Mouse (Mus musculus) heart, embryonic 13.5 days (tissue): ENCODE measurements around the gene Myo1d. TPM values are rescaled to one million over a fixed set of nuclear protein-coding genes. Genes with fewer than 3 reads are reported as not detected.

Source experiments
- ATAC-seq: fragments of 200-750 bp; cut with Nextera tagmentation; 2 replicates; pipeline ENCODE4 v1.8.0; 2017; ENCODE audit warnings: moderate TSS enrichment; ENCODE audit not compliant: insufficient number of reproducible peaks, low FRiP score, low TSS enrichment; ENCODE audit errors: extremely low read depth
- H3K27ac ChIP-seq: fragments of 300-500 bp; sonication (generic); replicated peaks from 2 replicates; pipeline ENCODE4 v1.5.1; 2015; ENCODE audit warnings: moderate library complexity, mild to moderate bottlenecking, inconsistent platforms
- H3K27me3 ChIP-seq: fragments of 300-500 bp; sonication (generic); replicated peaks from 2 replicates; pipeline ENCODE4 v1.6.1; 2015; ENCODE audit warnings: mild to moderate bottlenecking, inconsistent platforms
- H3K36me3 ChIP-seq: fragments of 300-500 bp; sonication (generic); 2 replicates; pipeline ENCODE4 v1.6.1; 2015; ENCODE audit warnings: mild to moderate bottlenecking, inconsistent platforms
- H3K4me1 ChIP-seq: fragments of 300-500 bp; sonication (generic); 2 replicates; pipeline ENCODE4 v1.6.1; 2015; ENCODE audit warnings: inconsistent platforms
- H3K4me2 ChIP-seq: fragments of 300-500 bp; sonication (generic); 2 replicates; pipeline ENCODE4 v1.6.1; 2015; ENCODE audit warnings: inconsistent platforms, mild to moderate bottlenecking, moderate library complexity
- H3K4me3 ChIP-seq: fragments of 300-500 bp; sonication (generic); 2 replicates; pipeline ENCODE4 v1.5.1; 2015; ENCODE audit warnings: moderate library complexity, mild to moderate bottlenecking, inconsistent platforms
- H3K9ac ChIP-seq: fragments of 300-500 bp; sonication (generic); 2 replicates; pipeline ENCODE4 v1.6.1; 2015; ENCODE audit warnings: inconsistent platforms, mild to moderate bottlenecking, moderate library complexity
- H3K9me3 ChIP-seq: fragments of 300-500 bp; sonication (generic); 2 replicates; pipeline ENCODE4 v1.6.1; 2016; ENCODE audit warnings: inconsistent platforms
- WGBS: fragments of 180-500 bp; shearing (Covaris S2); methylation state at CpG from one replicate; pipeline ENCODE4 v1.1.7; 2015; ENCODE audit warnings: mixed read lengths; 5-methylcytosine and 5-hydroxymethylcytosine counted together
- polyA plus RNA-seq: library from polyadenylated mRNA; unstranded; fragments of >200 nt; fragmentation: Nextera tagmentation; extraction: Ambion mirVana; gene quantifications from 2 replicates; pipeline ENCODE4 v1.2.1, GENCODE M21; 2015

Gene Myo1d
- polyA plus RNA-seq, 1 experiment from 2014 or later: 9.1 TPM

- Histone ChIP-seq H3K27me3 (no peaks in the 10 kb centered on the region), H3K9ac (no peak overlapping the region), H3K4me3 (no peak overlapping the region), H3K9me3 (no peaks in the 10 kb centered on the region), H3K27ac (no peak overlapping the region), H3K4me1 (peaks cover 4% of the 10 kb centered on the region; the same call in 1 of the 2 replicates), H3K36me3 (no peaks in the 10 kb centered on the region), H3K4me2 (no peak overlapping the region)
- no peak for ATAC-seq
Measured at GRCm38 (mm10) chr11:80718036-80718435, 61.8 kb downstream of the Myo1d start.

- no peak overlapping the region for H3K4me3 ChIP-seq
- H3K9me3 ChIP-seq: no peaks in the 10 kb centered on the region
- H3K9ac ChIP-seq: no peak overlapping the region
- H3K36me3 ChIP-seq: no peaks in the 10 kb centered on the region
- peaks cover 8% of the 10 kb centered on the region for H3K4me1 ChIP-seq
- no peaks in the 10 kb centered on the region for H3K27me3 ChIP-seq
- WGBS: 62% methylated on average over 2 of the region's 2 CpGs
- ATAC-seq: no peak
- no peak overlapping the region for H3K4me2 ChIP-seq
- no peak overlapping the region for H3K27ac ChIP-seq
Measured at GRCm38 (mm10) chr11:80715115-80715514, 64.7 kb downstream of the Myo1d start.

- no peak overlapping the region for H3K27ac ChIP-seq
- peaks cover 5% of the 10 kb centered on the region for H3K4me1 ChIP-seq
- ATAC-seq: no peak
Measured at GRCm38 (mm10) chr11:80713705-80714104, 66.1 kb downstream of the Myo1d start.

GRCm38 (mm10) chr11:80712201-80712600 lies 67.6 kb downstream of the Myo1d start:
- 61% methylated on average over 3 of the region's 3 CpGs for WGBS
- Histone ChIP-seq H3K4me3 (no peak overlapping the region), H3K27ac (no peak overlapping the region), H3K4me2 (no peak overlapping the region), H3K4me1 (peaks cover 10% of the 10 kb centered on the region), H3K9ac (no peak overlapping the region), H3K36me3 (no peaks in the 10 kb centered on the region), H3K9me3 (no peaks in the 10 kb centered on the region), H3K27me3 (no peaks in the 10 kb centered on the region)
- ATAC-seq: no peak

More at GRCm38 (mm10) chr11:80713705-80714104, 66.1 kb downstream of the Myo1d start:
- H3K9ac ChIP-seq: no peak overlapping the region
- no peaks in the 10 kb centered on the region for H3K9me3 ChIP-seq
- no peak overlapping the region for H3K4me3 ChIP-seq
- H3K4me2 ChIP-seq: no peak overlapping the region
- H3K27me3 ChIP-seq: no peaks in the 10 kb centered on the region
- WGBS: 59% methylated on average over 1 of the region's 1 CpGs
- no peaks in the 10 kb centered on the region for H3K36me3 ChIP-seq

GRCm38 (mm10) chr11:80711336-80711735 lies 68.5 kb downstream of the Myo1d start:
- 56% methylated on average over 6 of the region's 6 CpGs for WGBS

GRCm38 (mm10) chr11:80700611-80701010 lies 79.2 kb downstream of the Myo1d start:
- no peak for ATAC-seq
- H3K9ac ChIP-seq: no peak overlapping the region
- H3K9me3 ChIP-seq: no peaks in the 10 kb centered on the region
- 50% methylated on average over 4 of the region's 4 CpGs for WGBS
- no peak overlapping the region for H3K4me3 ChIP-seq
- H3K36me3 ChIP-seq: no peaks in the 10 kb centered on the region
- H3K27ac ChIP-seq: no peak overlapping the region
- H3K4me1 ChIP-seq: 0 out of 2 replicates have a peak, but pooled peaks cover 3% of the 10 kb centered on the region
- no peaks in the 10 kb centered on the region for H3K27me3 ChIP-seq
- no peak overlapping the region for H3K4me2 ChIP-seq

More at GRCm38 (mm10) chr11:80711336-80711735, 68.5 kb downstream of the Myo1d start:
- Histone ChIP-seq H3K9me3 (no peaks in the 10 kb centered on the region), H3K4me3 (no peak overlapping the region), H3K4me1 (peaks cover 10% of the 10 kb centered on the region), H3K9ac (no peak overlapping the region), H3K36me3 (no peaks in the 10 kb centered on the region), H3K4me2 (no peak overlapping the region), H3K27me3 (no peaks in the 10 kb centered on the region), H3K27ac (no peak overlapping the region)
- ATAC-seq: no peak

- Histone ChIP-seq H3K4me1 (0 out of 2 replicates have a peak, but pooled peaks cover 3% of the 10 kb centered on the region), H3K9ac (no peak overlapping the region), H3K27me3 (no peaks in the 10 kb centered on the region), H3K4me2 (no peak overlapping the region), H3K9me3 (no peaks in the 10 kb centered on the region), H3K36me3 (no peaks in the 10 kb centered on the region), H3K27ac (no peak overlapping the region), H3K4me3 (no peak overlapping the region)
- 60% methylated on average over 3 of the region's 3 CpGs for WGBS
- ATAC-seq: no peak
Measured at GRCm38 (mm10) chr11:80698721-80699120, 81.1 kb downstream of the Myo1d start.

GRCm38 (mm10) chr11:80696350-80696749 lies 83.5 kb downstream of the Myo1d start:
- Histone ChIP-seq H3K9ac (no peak overlapping the region), H3K4me3 (no peak overlapping the region), H3K27ac (no peak overlapping the region), H3K4me1 (no peaks in the 10 kb centered on the region), H3K36me3 (no peaks in the 10 kb centered on the region), H3K4me2 (no peak overlapping the region), H3K9me3 (no peaks in the 10 kb centered on the region), H3K27me3 (no peaks in the 10 kb centered on the region)
- 8% methylated on average over 4 of the region's 4 CpGs for WGBS
- ATAC-seq: no peak

GRCm38 (mm10) chr11:80684603-80685002 lies 95.2 kb downstream of the Myo1d start:
- no peaks in the 10 kb centered on the region for H3K9me3 ChIP-seq
- peaks cover 9% of the 10 kb centered on the region; the same call in 1 of the 2 replicates for H3K4me1 ChIP-seq
- H3K36me3 ChIP-seq: peaks cover 5% of the 10 kb centered on the region; the same call in 1 of the 2 replicates
- H3K27ac ChIP-seq: no peak overlapping the region
- H3K27me3 ChIP-seq: no peaks in the 10 kb centered on the region
- H3K4me2 ChIP-seq: no peak overlapping the region
- H3K4me3 ChIP-seq: no peak overlapping the region
- H3K9ac ChIP-seq: no peak overlapping the region
- WGBS: 63% methylated on average over 5 of the region's 5 CpGs
- no peak for ATAC-seq

GRCm38 (mm10) chr11:80682745-80683144 lies 97.1 kb downstream of the Myo1d start:
- Histone ChIP-seq H3K27ac (peak overlapping the region; percentile 59), H3K4me2 (no peak overlapping the region)

GRCm38 (mm10) chr11:80673013-80673412 lies 106.8 kb downstream of the Myo1d start:
- no peaks in the 10 kb centered on the region for H3K36me3 ChIP-seq

More at GRCm38 (mm10) chr11:80682745-80683144, 97.1 kb downstream of the Myo1d start:
- Histone ChIP-seq H3K9ac (no peak overlapping the region), H3K4me3 (no peak overlapping the region), H3K27me3 (no peaks in the 10 kb centered on the region), H3K9me3 (no peaks in the 10 kb centered on the region), H3K4me1 (peaks cover 9% of the 10 kb centered on the region; the same call in 1 of the 2 replicates), H3K36me3 (peaks cover 5% of the 10 kb centered on the region; the same call in 1 of the 2 replicates)
- no peak for ATAC-seq
- WGBS: 24% methylated on average over 3 of the region's 3 CpGs

GRCm38 (mm10) chr11:80670391-80670790 lies 109.4 kb downstream of the Myo1d start:
- WGBS: 22% methylated on average over 1 of the region's 1 CpGs
- no peak for ATAC-seq

More at GRCm38 (mm10) chr11:80673013-80673412, 106.8 kb downstream of the Myo1d start:
- no peaks in the 10 kb centered on the region for H3K9me3 ChIP-seq
- no peak overlapping the region for H3K4me3 ChIP-seq
- no peak overlapping the region for H3K9ac ChIP-seq
- WGBS: 41% methylated on average over 7 of the region's 7 CpGs
- H3K4me2 ChIP-seq: no peak overlapping the region
- no peaks in the 10 kb centered on the region for H3K27me3 ChIP-seq
- ATAC-seq: no peak
- no peak overlapping the region for H3K27ac ChIP-seq
- no peaks in the 10 kb centered on the region for H3K4me1 ChIP-seq

More at GRCm38 (mm10) chr11:80670391-80670790, 109.4 kb downstream of the Myo1d start:
- no peak overlapping the region for H3K9ac ChIP-seq
- no peaks in the 10 kb centered on the region for H3K27me3 ChIP-seq
- no peaks in the 10 kb centered on the region for H3K36me3 ChIP-seq
- H3K27ac ChIP-seq: no peak overlapping the region
- H3K4me2 ChIP-seq: no peak overlapping the region
- no peak overlapping the region for H3K4me3 ChIP-seq
- no peaks in the 10 kb centered on the region for H3K9me3 ChIP-seq
- H3K4me1 ChIP-seq: no peaks in the 10 kb centered on the region
